Mouse (Mus musculus) stomach, embryonic 15.5 days (tissue): ENCODE data around the gene Dpy19l3. TPM values are rescaled to one million over a fixed set of nuclear protein-coding genes. Genes with fewer than 3 reads are reported as not detected.

Source experiments
- ATAC-seq: fragments of 200-750 bp; cut with Nextera tagmentation; 2 replicates; pipeline ENCODE4 v1.8.0; 2017; ENCODE audit warnings: low read depth, moderate number of reproducible peaks, moderate TSS enrichment; ENCODE audit not compliant: insufficient read depth, low FRiP score
- H3K27ac ChIP-seq: fragments of 300-500 bp; sonication (generic); 2 replicates; pipeline ENCODE4 v1.5.1; 2015; ENCODE audit warnings: mild to moderate bottlenecking, inconsistent platforms
- H3K27me3 ChIP-seq: fragments of 300-500 bp; sonication (generic); replicated peaks from 2 replicates; pipeline ENCODE4 v1.6.1; 2015; ENCODE audit warnings: inconsistent platforms
- H3K36me3 ChIP-seq: fragments of 300-500 bp; sonication (generic); 2 replicates; pipeline ENCODE4 v1.6.1; 2015; ENCODE audit warnings: inconsistent platforms
- H3K4me1 ChIP-seq: fragments of 300-500 bp; sonication (generic); 2 replicates; pipeline ENCODE4 v1.6.1; 2015; ENCODE audit warnings: inconsistent platforms
- H3K4me2 ChIP-seq: fragments of 300-500 bp; sonication (generic); 2 replicates; pipeline ENCODE4 v1.6.1; 2015; ENCODE audit warnings: mild to moderate bottlenecking, inconsistent platforms
- H3K4me3 ChIP-seq: fragments of 300-500 bp; sonication (generic); replicated peaks from 2 replicates; pipeline ENCODE4 v1.5.1; 2015; ENCODE audit warnings: inconsistent platforms
- H3K9ac ChIP-seq: fragments of 300-500 bp; sonication (generic); 2 replicates; pipeline ENCODE4 v1.6.1; 2015; ENCODE audit warnings: inconsistent platforms
- H3K9me3 ChIP-seq: fragments of 300-500 bp; sonication (generic); 2 replicates; pipeline ENCODE4 v1.6.1; 2016; ENCODE audit warnings: inconsistent platforms
- WGBS: fragments of 180-500 bp; shearing (Covaris S2); methylation state at CpG from one replicate; pipeline ENCODE4 v1.1.7; 2015; 5-methylcytosine and 5-hydroxymethylcytosine counted together
- polyA plus RNA-seq: library from polyadenylated mRNA; unstranded; fragments of >200 nt; fragmentation: Nextera tagmentation; extraction: Ambion mirVana; gene quantifications from 2 replicates; pipeline ENCODE4 v1.2.1, GENCODE M21; 2015

Dpy19l3 gene
- polyA plus RNA-seq, 1 experiment from 2014 or later: 21.1 TPM

DNA sequence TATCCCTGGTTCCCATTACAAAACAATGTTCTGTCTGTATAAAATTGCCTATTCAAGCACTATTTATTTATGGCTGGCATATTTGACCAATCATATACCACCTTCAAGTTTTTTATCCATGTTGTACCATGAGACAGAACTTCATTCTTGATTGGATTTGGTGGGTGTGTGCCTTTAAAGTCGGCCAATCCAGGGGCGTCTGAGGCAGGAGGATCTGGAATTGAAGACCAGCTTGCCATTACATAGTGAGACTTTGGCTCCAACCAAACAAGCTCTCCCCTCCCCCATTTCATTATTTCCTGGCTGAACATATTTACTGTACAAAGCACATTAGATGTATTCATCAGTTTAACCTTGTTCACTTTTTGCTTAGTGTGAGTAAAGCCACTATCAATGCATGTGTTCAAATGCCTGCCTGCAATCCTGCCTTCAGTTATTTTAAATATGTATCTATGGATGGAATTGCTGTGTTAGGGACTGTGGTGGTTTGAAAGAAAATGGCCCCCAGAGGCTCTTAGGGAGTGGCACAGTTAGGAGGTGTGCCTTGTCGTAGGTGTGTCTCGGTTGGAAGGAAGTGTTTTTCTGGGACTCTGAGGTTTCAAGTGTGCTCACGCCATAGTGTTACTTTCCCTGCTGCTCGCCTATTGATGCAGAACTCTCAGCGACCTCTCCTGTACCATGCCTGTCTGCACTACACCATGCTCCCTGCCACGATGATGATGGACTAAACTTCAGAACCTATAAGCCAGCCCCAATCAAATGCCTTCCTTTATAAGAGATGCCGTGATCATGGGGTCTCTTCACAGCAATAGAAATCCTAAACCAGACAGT is 105.8 kb downstream of the Dpy19l3 start:
- Histone ChIP-seq H3K4me3 (no peak overlapping the region), H3K4me2 (no peak overlapping the region), H3K4me1 (no peaks in the 10 kb centered on the region), H3K27me3 (no peaks in the 10 kb centered on the region), H3K9ac (no peak overlapping the region), H3K27ac (no peak overlapping the region), H3K9me3 (no peaks in the 10 kb centered on the region), H3K36me3 (peaks cover 10% of the 10 kb centered on the region; the same call in 1 of the 2 replicates)
- ATAC-seq: no peak
- WGBS: 70% methylated on average over 9 of the region's 9 CpGs

DNA sequence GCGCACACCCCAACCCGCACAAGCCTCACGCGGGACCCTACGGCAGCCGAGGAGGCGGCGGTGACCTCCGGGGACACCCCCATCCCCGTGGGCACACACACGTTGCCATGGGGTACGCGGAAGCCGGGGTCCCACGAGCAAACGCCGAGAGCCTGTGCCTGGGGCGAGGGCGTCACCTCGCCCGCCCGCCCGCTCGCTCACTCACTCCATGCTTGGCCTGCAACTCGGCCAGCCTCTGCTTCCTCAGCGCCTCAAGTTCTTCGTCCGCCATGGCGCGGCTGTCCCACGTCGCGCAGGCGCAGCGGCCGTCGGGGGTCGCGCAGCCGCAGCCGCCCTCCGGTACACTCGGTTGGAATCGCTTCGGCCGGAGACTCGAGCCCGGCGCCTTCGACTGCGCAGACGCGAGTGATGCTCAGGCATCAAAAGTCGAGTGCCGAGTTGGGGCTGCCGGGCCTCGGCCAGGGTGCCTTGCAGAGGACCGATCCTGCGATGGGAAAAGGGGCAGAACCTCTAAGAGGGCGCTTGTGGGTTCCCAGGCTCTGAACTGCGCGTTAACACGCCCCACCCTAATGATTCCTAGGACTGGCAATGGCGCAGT is 107.1 kb downstream of the Dpy19l3 start, which contains the start of gene Pdcd5:
TSS of gene Pdcd5 (minus strand) at position 421 of the 598 bp plus-strand sequence.
- peak; percentile 88 for ATAC-seq
- Histone ChIP-seq H3K27ac (peak within 1 kb of the TSS; percentile 74), H3K36me3 (peaks cover 19% of the 10 kb centered on the region), H3K4me3 (peak within 1 kb of the TSS; percentile 97), H3K9ac (peak within 1 kb of the TSS; percentile 85), H3K27me3 (no peaks in the 10 kb centered on the region), H3K9me3 (no peaks in the 10 kb centered on the region), H3K4me1 (no peaks in the 10 kb centered on the region), H3K4me2 (peak within 1 kb of the TSS; percentile 60)
- under 1% methylated on average over 64 of the region's 64 CpGs for WGBS

DNA sequence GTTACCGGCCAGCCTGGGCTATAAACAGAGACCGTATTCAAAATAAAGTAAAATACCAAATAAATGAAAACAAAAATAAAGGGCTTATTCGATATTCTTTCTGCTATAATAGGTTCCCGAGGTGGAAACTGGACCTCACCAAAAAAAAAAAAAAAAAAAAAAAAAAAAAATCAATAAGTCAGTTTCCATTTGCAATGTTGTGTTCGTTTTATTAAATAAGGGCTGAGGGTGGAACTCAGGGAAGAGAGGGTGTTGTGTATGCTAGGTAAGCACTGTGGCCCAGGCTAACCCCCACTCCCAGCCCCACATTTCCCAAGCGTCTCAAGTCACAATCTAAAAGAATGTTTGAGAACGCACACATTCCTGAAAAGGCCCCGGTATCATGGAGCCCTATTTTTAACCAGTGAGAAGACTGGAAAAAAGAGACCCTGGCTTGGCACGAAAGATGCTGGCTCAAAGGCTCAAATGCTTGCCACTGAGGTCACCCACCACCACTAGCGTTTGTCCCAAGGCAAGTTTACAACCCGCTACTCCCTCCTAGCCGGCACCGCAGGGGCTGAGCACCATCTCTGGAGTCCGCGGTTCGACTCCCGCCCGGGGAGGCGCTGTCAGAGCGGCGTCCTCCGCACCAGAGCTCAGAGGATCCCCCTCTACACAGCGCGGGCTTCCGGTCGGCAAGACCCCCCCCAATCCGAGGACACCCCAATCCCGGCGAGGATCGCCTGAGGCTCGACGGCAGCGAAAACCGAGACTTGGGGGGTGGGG is 107.8 kb downstream of the Dpy19l3 start:
- H3K36me3 ChIP-seq: peaks cover 22% of the 10 kb centered on the region
- H3K27me3 ChIP-seq: no peaks in the 10 kb centered on the region
- ATAC-seq: peak; percentile 25; the same call in 1 of the 2 replicates
- WGBS: 5% methylated on average over 34 of the region's 34 CpGs
- H3K4me1 ChIP-seq: no peaks in the 10 kb centered on the region
- no peaks in the 10 kb centered on the region for H3K9me3 ChIP-seq
- H3K4me2 ChIP-seq: peak overlapping the region; percentile 60
- H3K9ac ChIP-seq: peak overlapping the region; percentile 85
- H3K27ac ChIP-seq: peak overlapping the region; percentile 74
- H3K4me3 ChIP-seq: peak overlapping the region; percentile 97

DNA sequence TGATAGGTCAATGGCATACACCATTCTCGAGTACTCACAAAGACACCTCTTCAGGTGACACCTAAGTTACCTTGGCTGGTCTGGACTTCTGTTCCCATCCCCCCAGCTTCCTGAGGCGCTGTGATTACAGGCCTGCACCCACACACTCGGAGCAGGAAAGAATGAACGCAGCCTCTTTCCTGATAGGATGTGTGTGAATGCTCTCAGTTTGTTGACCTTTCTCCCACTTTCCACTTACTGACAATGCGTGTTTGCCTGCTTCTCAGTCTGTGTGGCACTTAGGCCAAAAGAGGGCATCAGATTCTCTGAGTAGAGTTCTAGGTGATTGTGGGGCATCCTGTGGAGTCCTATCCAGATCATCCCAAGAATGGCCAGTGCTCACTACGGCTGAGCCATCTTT is 114.2 kb downstream of the Dpy19l3 start:
- Histone ChIP-seq H3K9ac (no peak overlapping the region), H3K4me1 (no peaks in the 10 kb centered on the region), H3K36me3 (peaks cover 54% of the 10 kb centered on the region), H3K4me3 (no peak overlapping the region), H3K9me3 (no peaks in the 10 kb centered on the region), H3K4me2 (no peak overlapping the region), H3K27ac (no peak overlapping the region), H3K27me3 (no peaks in the 10 kb centered on the region)
- no peak for ATAC-seq
- WGBS: 67% methylated on average over 6 of the region's 6 CpGs

DNA sequence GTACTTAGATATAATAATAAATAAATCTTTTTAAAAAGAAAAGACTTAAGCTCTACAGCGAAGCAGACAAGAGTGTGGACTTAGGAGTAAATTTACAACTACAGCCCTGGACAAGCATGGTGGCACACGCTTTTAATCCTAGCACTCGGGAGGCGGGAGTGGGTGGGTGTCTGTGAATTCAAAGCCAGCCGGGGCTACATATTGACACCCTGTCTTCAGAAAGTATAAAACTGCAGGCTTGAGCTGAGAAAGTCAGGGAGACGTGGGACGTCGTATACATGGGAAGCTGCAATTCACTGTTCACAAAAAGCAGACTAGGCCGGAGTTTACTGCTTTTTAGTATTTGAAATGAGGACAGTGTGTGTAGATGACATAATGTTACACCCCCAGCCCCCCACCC is 117.4 kb downstream of the Dpy19l3 start:
- Histone ChIP-seq H3K9me3 (no peaks in the 10 kb centered on the region), H3K36me3 (peaks cover 48% of the 10 kb centered on the region), H3K27ac (no peak overlapping the region), H3K4me2 (no peak overlapping the region), H3K9ac (no peak overlapping the region), H3K4me3 (no peak overlapping the region), H3K4me1 (no peaks in the 10 kb centered on the region), H3K27me3 (no peaks in the 10 kb centered on the region)
- 95% methylated on average over 9 of the region's 9 CpGs for WGBS
- no peak for ATAC-seq

DNA sequence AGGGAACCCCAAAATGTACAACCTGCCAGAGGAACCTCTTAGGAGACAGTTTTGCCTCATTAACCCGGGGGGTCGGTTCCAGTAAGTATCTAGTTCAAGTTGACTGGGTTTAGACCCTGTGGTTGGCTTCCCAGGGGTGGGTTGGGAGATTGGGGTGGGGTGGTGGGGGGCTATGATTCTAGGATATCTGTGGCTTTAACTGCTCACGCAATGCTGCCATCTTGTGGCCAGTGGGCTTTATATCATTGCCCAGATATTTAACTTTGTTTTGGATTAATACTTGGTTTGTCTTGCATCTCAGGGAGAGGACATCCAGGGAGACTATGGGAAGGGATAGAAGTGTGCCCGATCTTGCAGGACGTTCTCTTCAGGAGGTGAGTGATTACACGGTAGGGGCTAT is 118.0 kb downstream of the Dpy19l3 start:
- Histone ChIP-seq H3K27ac (no peak overlapping the region), H3K4me1 (no peaks in the 10 kb centered on the region), H3K9ac (no peak overlapping the region), H3K9me3 (no peaks in the 10 kb centered on the region), H3K36me3 (peaks cover 47% of the 10 kb centered on the region), H3K27me3 (no peaks in the 10 kb centered on the region), H3K4me2 (no peak overlapping the region), H3K4me3 (no peak overlapping the region)
- ATAC-seq: no peak
- 66% methylated on average over 6 of the region's 6 CpGs for WGBS

Other genes with a start within 250 kb of the Dpy19l3 start
- gene Tdrd12, start 216.7 kb downstream of the Dpy19l3 start, polyA plus RNA-seq: 0.44 and 0.79 TPM in 2 replicates
- gene Nudt19, start 198.2 kb downstream of the Dpy19l3 start, polyA plus RNA-seq: 91.1 and 95.5 TPM in 2 replicates
- 0.08 and 0.14 TPM in 2 replicates for gene Rgs9bp, start 168.9 kb downstream of the Dpy19l3 start, polyA plus RNA-seq
- 31.3 and 33.4 TPM in 2 replicates for gene Ankrd27, start 168.2 kb downstream of the Dpy19l3 start, polyA plus RNA-seq
- 218 and 236 TPM in 2 replicates for gene Pdcd5, start 106.9 kb downstream of the Dpy19l3 start, polyA plus RNA-seq
- 17.2 and 19.5 TPM in 2 replicates for gene Zfp507, start 48.5 kb upstream of the Dpy19l3 start, polyA plus RNA-seq